8 mouse cellular contexts compared by ENCODE assay signal in the genomic region with DNA sequence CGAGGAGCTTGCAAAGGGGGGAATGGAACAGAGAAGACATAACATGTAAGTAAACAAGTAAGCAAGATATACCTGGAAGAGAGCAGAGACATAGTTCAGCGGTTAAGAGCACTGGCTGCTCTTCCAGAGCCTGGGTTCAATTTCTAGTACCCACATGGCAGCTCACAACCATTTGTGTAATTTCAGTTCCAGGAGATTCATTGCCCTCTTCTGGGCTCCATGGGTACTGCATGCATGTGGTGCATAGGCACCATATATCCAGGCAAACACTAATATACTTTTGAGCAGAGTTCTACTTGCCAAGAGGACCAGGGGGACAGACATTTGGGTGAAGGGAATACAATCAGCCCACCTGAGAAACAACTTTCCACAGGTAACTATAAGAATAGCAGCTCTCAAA. TPM values are rescaled to one million over a fixed set of nuclear protein-coding genes. Genes with fewer than 3 reads are reported as not detected.
DNase-seq lines count a peak whose midpoint lies in the region; ATAC-seq and TF ChIP-seq lines count a peak whose summit lies in the region.

No protein-coding gene starts in this region.

- H3K9ac ChIP-seq in kidney, embryonic 14.5 days (ENCODE audit: low read depth, low read length) = no peak overlapping the region

- H3K27ac ChIP-seq in kidney, embryonic 14.5 days (ENCODE audit: low read depth, low read length) = no peak overlapping the region

- no peaks in the 10 kb centered on the region for H3K9me3 ChIP-seq in kidney, embryonic 14.5 days (ENCODE audit: control insufficient read depth, low read length)
- no peaks in the 10 kb centered on the region for H3K9me3 ChIP-seq in E14TG2a.4 (ENCODE audit: low read length)

- no peak overlapping the region for H3K4me2 ChIP-seq in kidney, embryonic 14.5 days (replicated peaks; ENCODE audit: low read depth, low read length)

- peak; percentile 93 for TF ChIP-seq CTCF in E14TG2a.4 (conservative IDR thresholded peaks at IDR 0.05; ENCODE audit: low read length)

- ATAC-seq in kidney, embryonic 14.5 days (ENCODE audit: low FRiP score, low TSS enrichment) = no peak
- ATAC-seq in granulocyte monocyte progenitor cell, adult 5-6 weeks (replicated peaks; ENCODE audit: poor library complexity, severe bottlenecking) = peak; percentile 65

- WGBS in kidney, embryonic 14.5 days = 93% methylated on average over 2 of the region's 2 CpGs

- H3K4me3 ChIP-seq in kidney, embryonic 14.5 days (ENCODE audit: low read length) = no peak overlapping the region
- H3K4me3 ChIP-seq in E14TG2a.4 (replicated peaks; ENCODE audit: low read length) = no peak overlapping the region

- H3K4me1 ChIP-seq in kidney, embryonic 14.5 days (ENCODE audit: control insufficient read depth, insufficient read depth, low read length) = no peaks in the 10 kb centered on the region
- H3K4me1 ChIP-seq in E14TG2a.4 (replicated peaks; ENCODE audit: low read depth, low read length) = peaks cover 11% of the 10 kb centered on the region; the same call in 1 of the 2 replicates

- peak; percentile 74 for DNase-seq in kidney, adult 18-20 months
- peak; percentile 79 for DNase-seq in ZHBTc4 (ENCODE audit: low read depth, low spot score)
- DNase-seq in lung, postnatal 10 days = peak; percentile 69
- peak; percentile 73 for DNase-seq in thymus, postnatal 0 days (ENCODE audit: low spot score)
- DNase-seq in frontal cortex, postnatal 25 days (ENCODE audit: low spot score in 2 of 2) = no peak

- peaks cover 23% of the 10 kb centered on the region for H3K36me3 ChIP-seq in kidney, embryonic 14.5 days (ENCODE audit: control insufficient read depth, insufficient read depth, low read length)
- H3K36me3 ChIP-seq in E14TG2a.4 (ENCODE audit: insufficient read depth, low read length) = peaks cover 41% of the 10 kb centered on the region

- no peaks in the 10 kb centered on the region for H3K27me3 ChIP-seq in kidney, embryonic 14.5 days (ENCODE audit: control insufficient read depth, insufficient read depth, low read length)
- no peaks in the 10 kb centered on the region for H3K27me3 ChIP-seq in E14TG2a.4 (ENCODE audit: insufficient read depth, low read length)

RNA-seq across cellular contexts. Expression of gene Gfod2, which starts 29.8 kb away (rescaled TPM):
- 11.9 and 15.8 TPM in 2 replicates for polyA plus RNA-seq in kidney, embryonic 14.5 days (2014; fragmentation: Nextera tagmentation; extraction: Ambion mirVana)
- total RNA-seq in granulocyte monocyte progenitor cell, adult 5-6 weeks (2014; fragmentation: Nextera tagmentation) = 1.7 TPM in 1 of 2 replicates, not detected in the other
- 3.4 and 4.6 TPM in 2 replicates for total RNA-seq in granulocyte monocyte progenitor cell, adult 5-6 weeks (2017)
- 9.0 and 11.3 TPM in 2 replicates for polyA plus RNA-seq in thymus, postnatal 0 days (2015; fragmentation: Nextera tagmentation; extraction: Ambion mirVana)

RNA-seq across cellular contexts. Expression of gene Ranbp10, which starts 38.9 kb away (rescaled TPM):
- polyA plus RNA-seq in kidney, embryonic 14.5 days (2014; fragmentation: Nextera tagmentation; extraction: Ambion mirVana) = 13.6 and 14.9 TPM in 2 replicates
- 12.9 and 16.7 TPM in 2 replicates for total RNA-seq in granulocyte monocyte progenitor cell, adult 5-6 weeks (2014; fragmentation: Nextera tagmentation)
- 7.2 and 8.3 TPM in 2 replicates for total RNA-seq in granulocyte monocyte progenitor cell, adult 5-6 weeks (2017)
- 8.4 and 9.9 TPM in 2 replicates for polyA plus RNA-seq in thymus, postnatal 0 days (2015; fragmentation: Nextera tagmentation; extraction: Ambion mirVana)

RNA-seq across cellular contexts. Expression of gene Tsnaxip1, which starts 39.3 kb away (rescaled TPM):
- 0.14 and 0.27 TPM in 2 replicates for polyA plus RNA-seq in kidney, embryonic 14.5 days (2014; fragmentation: Nextera tagmentation; extraction: Ambion mirVana)
- not detected in 2 replicates for total RNA-seq in granulocyte monocyte progenitor cell, adult 5-6 weeks (2014; fragmentation: Nextera tagmentation)
- not detected in 2 replicates for total RNA-seq in granulocyte monocyte progenitor cell, adult 5-6 weeks (2017)
- 0.10 and 0.18 TPM in 2 replicates for polyA plus RNA-seq in thymus, postnatal 0 days (2015; fragmentation: Nextera tagmentation; extraction: Ambion mirVana)

Comparison
In these comparisons a context has a peak if more than half of its experiments do, and no peak if none do; other contexts are left out.
1. DNase-seq: peak in kidney, adult 18-20 months (single experiment), ZHBTc4 (single experiment), lung, postnatal 10 days (single experiment) and thymus, postnatal 0 days (single experiment); none in frontal cortex, postnatal 25 days (0 of 2).